In the genomic region with DNA sequence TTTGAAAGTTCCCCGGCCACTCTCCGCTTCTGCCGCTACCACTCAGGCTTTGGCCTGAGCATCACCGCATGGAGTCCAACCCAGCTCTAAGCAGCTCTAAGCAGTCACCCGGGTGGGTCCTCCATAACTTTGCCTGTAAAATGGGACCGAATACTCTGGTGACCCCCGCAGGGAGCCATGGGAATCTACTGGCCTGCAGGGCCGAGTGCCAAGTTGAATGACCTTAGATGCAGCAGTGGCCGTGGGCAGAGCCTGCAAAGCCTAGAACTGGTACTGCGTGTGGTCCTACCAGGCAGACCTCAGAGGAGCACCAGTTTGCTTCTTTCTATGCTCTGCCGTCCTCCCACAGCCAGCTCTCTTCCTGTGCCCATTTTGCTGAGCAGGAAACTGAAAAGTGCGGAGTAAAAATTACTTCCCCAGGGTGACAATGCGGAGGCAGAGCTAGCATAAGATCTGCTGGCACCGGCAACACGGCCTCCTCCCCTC, we compare ENCODE assay signal across 7 mouse cellular contexts. TPM values are rescaled to one million over a fixed set of nuclear protein-coding genes. Genes with fewer than 3 reads are reported as not detected.
DNase-seq lines count a peak whose midpoint lies in the region; ATAC-seq and TF ChIP-seq lines count a peak whose summit lies in the region.

No protein-coding gene starts in this region.

- 5% methylated on average over 15 of the region's 15 CpGs for WGBS in heart, embryonic 13.5 days
- 5% methylated on average over 15 of the region's 15 CpGs for WGBS in kidney, postnatal 0 days

- H3K4me2 ChIP-seq in CH12.LX (ENCODE audit: insufficient read depth, low read depth, poor library complexity, severe bottlenecking), result peak overlapping the region; percentile 92
- H3K4me2 ChIP-seq in heart, embryonic 13.5 days, result peak overlapping the region; percentile 98
- H3K4me2 ChIP-seq in kidney, postnatal 0 days (ENCODE audit: low read length), result peak overlapping the region; percentile 83

- H3K4me3 ChIP-seq in CH12.LX (replicated peaks in 1 of 3; ENCODE audit: low read depth in 2 of 3, low read length in 2 of 3, poor library complexity in 1 of 3), result peak overlapping the region; percentile 67 to 83 (median 82)
- peak overlapping the region; percentile 71 for H3K4me3 ChIP-seq in heart, embryonic 13.5 days
- H3K4me3 ChIP-seq in kidney, postnatal 0 days (replicated peaks; ENCODE audit: low read depth, low read length), result peak overlapping the region; percentile 44

- H3K9ac ChIP-seq in CH12.LX (ENCODE audit: insufficient read depth, low read depth), result peak overlapping the region; percentile 52
- peak overlapping the region; percentile 86 for H3K9ac ChIP-seq in heart, embryonic 13.5 days
- H3K9ac ChIP-seq in kidney, postnatal 0 days (ENCODE audit: low read depth, low read length), result peak overlapping the region; percentile 25

- ATAC-seq in heart, embryonic 13.5 days (ENCODE audit: extremely low read depth, insufficient number of reproducible peaks, low FRiP score, low TSS enrichment), result no peak
- peak; percentile 37; the same call in 1 of the 2 replicates for ATAC-seq in kidney, postnatal 0 days (replicated peaks; ENCODE audit: low FRiP score, low read depth)
- ATAC-seq in megakaryocyte progenitor cell, adult 5-6 weeks (replicated peaks; ENCODE audit: poor library complexity), result peak; percentile 3; the same call in 1 of the 2 replicates

- TF ChIP-seq POLR2A in CH12.LX (IDR thresholded peaks at IDR 0.05; ENCODE audit: low read depth, low read length), result no peak

- H3K36me3 ChIP-seq in CH12.LX (replicated peaks in 1 of 2; ENCODE audit: control insufficient read depth in 1 of 2, insufficient read depth in 1 of 2, low read length in 1 of 2), result peaks cover 0 to 10% of the 10 kb centered on the region in 2 experiments
- H3K36me3 ChIP-seq in heart, embryonic 13.5 days, result no peaks in the 10 kb centered on the region
- no peaks in the 10 kb centered on the region for H3K36me3 ChIP-seq in kidney, postnatal 0 days (ENCODE audit: insufficient read depth, low read length)

- peaks cover 5 to 25% of the 10 kb centered on the region in 2 experiments; a peak in 3 of 4 replicates for H3K4me1 ChIP-seq in CH12.LX (ENCODE audit: control insufficient read depth in 1 of 2, insufficient read depth in 2 of 2)
- H3K4me1 ChIP-seq in heart, embryonic 13.5 days, result peaks cover 13% of the 10 kb centered on the region
- peaks cover 6% of the 10 kb centered on the region for H3K4me1 ChIP-seq in kidney, postnatal 0 days (replicated peaks; ENCODE audit: insufficient read depth, low read length)

- H3K9me3 ChIP-seq in CH12.LX (replicated peaks; ENCODE audit: low read length), result no peaks in the 10 kb centered on the region
- H3K9me3 ChIP-seq in heart, embryonic 13.5 days, result no peaks in the 10 kb centered on the region
- H3K9me3 ChIP-seq in kidney, postnatal 0 days (replicated peaks; ENCODE audit: low read length), result no peaks in the 10 kb centered on the region

- TF ChIP-seq CTCF in CH12.LX (conservative IDR thresholded peaks at IDR 0.05 in 1 of 2, IDR thresholded peaks at IDR 0.05 in 1 of 2; ENCODE audit: low read depth in 2 of 2, low read length in 2 of 2), result no peak
- TF ChIP-seq CTCF in kidney, postnatal 0 days (IDR thresholded peaks at IDR 0.05; ENCODE audit: low read depth), result no peak

- peak; percentile 48 to 58 for DNase-seq in B cell, adult 2 months
- DNase-seq in CH12.LX (ENCODE audit: extremely low read depth), result peak; percentile 42
- DNase-seq in cerebellum, postnatal 10 days, result peak; percentile 39 to 48
- DNase-seq in kidney, postnatal 0 days (ENCODE audit: low spot score), result no peak
- DNase-seq in testis, postnatal 10 days (ENCODE audit: low spot score), result peak; percentile 71

- in situ Hi-C loops in CH12.LX (cut with MboI; ENCODE audit: low pct_ligation_motif_present, low pct_unique_long_range_greater_than_20kb, low sequenced_read_pairs), result no loop called here

- TF ChIP-seq EP300 in CH12.LX (IDR thresholded peaks at IDR 0.05; ENCODE audit: low read length), result no peak

- no peak for TF ChIP-seq RAD21 in CH12.LX (IDR thresholded peaks at IDR 0.05; ENCODE audit: low read depth, low read length)

- H3K79me2 ChIP-seq in CH12.LX (replicated peaks; ENCODE audit: control insufficient read depth, extremely low read depth, insufficient read depth, poor library complexity, severe bottlenecking), result no peaks in the 10 kb centered on the region

- peaks cover 2% of the 10 kb centered on the region for H3K27me3 ChIP-seq in CH12.LX (replicated peaks)
- peaks cover 18% of the 10 kb centered on the region for H3K27me3 ChIP-seq in heart, embryonic 13.5 days (replicated peaks)
- no peaks in the 10 kb centered on the region for H3K27me3 ChIP-seq in kidney, postnatal 0 days (ENCODE audit: insufficient read depth, low read length)

- peak overlapping the region; percentile 55 for H3K27ac ChIP-seq in CH12.LX (ENCODE audit: insufficient read depth, low read depth)
- H3K27ac ChIP-seq in heart, embryonic 13.5 days (replicated peaks), result 0 out of 2 replicates have a peak overlapping the region, but pooled peaks have one; percentile 20
- peak overlapping the region; percentile 40; the same call in 1 of the 2 replicates for H3K27ac ChIP-seq in kidney, postnatal 0 days

- dilution Hi-C loops in CH12.LX (cut with MboI; ENCODE audit: extremely low pct_ligation_motif_present, extremely low pct_unique_long_range_greater_than_20kb, low sequenced_read_pairs), result no loop called here

TF ChIP-seq in CH12.LX, 34 proteins besides CTCF, POLR2A, EP300 and RAD21:
- TF ChIP-seq PAX5 (IDR thresholded peaks at IDR 0.05; ENCODE audit: low read length) (no peak), HCFC1 (IDR thresholded peaks at IDR 0.05; ENCODE audit: low read depth, low read length) (no peak), ELF1 (IDR thresholded peaks at IDR 0.05; ENCODE audit: low read depth, low read length) (no peak), E2F4 (IDR thresholded peaks at IDR 0.05; ENCODE audit: insufficient replicate concordance, low read depth, low read length) (no peak), MYC (IDR thresholded peaks at IDR 0.05; ENCODE audit: low read depth, low read length) (no peak), CHD2 (IDR thresholded peaks at IDR 0.05; ENCODE audit: low read length) (no peak), JUN (IDR thresholded peaks at IDR 0.05; ENCODE audit: insufficient read depth, low read depth, low read length) (no peak), UBTF (IDR thresholded peaks at IDR 0.05; ENCODE audit: low read depth, low read length) (no peak)

RNA-seq across cellular contexts. Expression of a gene that starts 0.9 kb away (rescaled TPM):
- total RNA-seq in CH12.LX (2012; rRNA removed) (6.5 and 7.6 TPM in 2 replicates), CH12.LX (2014; rRNA removed) (4.9 and 6.7 TPM in 2 replicates)
- polyA plus RNA-seq in CH12.LX (2012; ENCODE audit: insufficient read length, low read depth), result 17.2 and 18.3 TPM in 2 replicates
- polyA plus RNA-seq in heart, embryonic 13.5 days (2015; fragmentation: Nextera tagmentation; extraction: Ambion mirVana), result 12.8 and 14.8 TPM in 2 replicates
- polyA plus RNA-seq in kidney, postnatal 0 days (2015; fragmentation: Nextera tagmentation; extraction: Ambion mirVana), result 9.4 and 10.9 TPM in 2 replicates
- total RNA-seq in megakaryocyte progenitor cell, adult 5-6 weeks (2015), result 48.2 and 49.0 TPM in 2 replicates
- total RNA-seq in megakaryocyte progenitor cell, adult 5-6 weeks (2017), result 40.9 and 45.9 TPM in 2 replicates

RNA-seq across cellular contexts. Expression of a gene that starts 50.9 kb away (rescaled TPM):
- 199 and 248 TPM in 2 replicates for total RNA-seq in CH12.LX (2012; rRNA removed)
- total RNA-seq in CH12.LX (2014; rRNA removed), result 239 and 244 TPM in 2 replicates
- polyA plus RNA-seq in CH12.LX (2012; ENCODE audit: insufficient read length, low read depth), result 344 and 405 TPM in 2 replicates
- polyA plus RNA-seq in heart, embryonic 13.5 days (2015; fragmentation: Nextera tagmentation; extraction: Ambion mirVana), result 83.5 and 85.8 TPM in 2 replicates
- polyA plus RNA-seq in kidney, postnatal 0 days (2015; fragmentation: Nextera tagmentation; extraction: Ambion mirVana), result 110 and 116 TPM in 2 replicates
- total RNA-seq in megakaryocyte progenitor cell, adult 5-6 weeks (2015), result 137 and 153 TPM in 2 replicates
- total RNA-seq in megakaryocyte progenitor cell, adult 5-6 weeks (2017), result 129 and 175 TPM in 2 replicates

Comparison
In these comparisons a context has a peak if more than half of its experiments do, and no peak if none do; other contexts are left out.
1. H3K9ac ChIP-seq: peak in every context shown above with its lines; median percentile 86 in heart, embryonic 13.5 days; 52 in CH12.LX; 25 in kidney, postnatal 0 days.